Mouse (Mus musculus) cerebellum, adult (tissue): ENCODE results near the gene Pcbp3.
A peak's percentile ranks its signal among the peaks of the same experiment; 100 is the strongest.

Source experiments
- ATAC-seq: cut with Nextera tagmentation; 2 replicates; pipeline ENCODE4 v1.9.2; 2017; ENCODE audit warnings: mild to moderate bottlenecking, moderate library complexity, mixed read lengths; ENCODE audit not compliant: insufficient number of reproducible peaks, low FRiP score, low TSS enrichment

Gene Pcbp3

GRCm38 (mm10) chr10:76931794-76932193 lies 29.9 kb downstream of the Pcbp3 start:
- ATAC-seq, result peak; percentile 72; the same call in 1 of the 2 replicates

GRCm38 (mm10) chr10:76931122-76931521 lies 30.6 kb downstream of the Pcbp3 start:
- no peak for ATAC-seq

GRCm38 (mm10) chr10:76924441-76924840 lies 37.2 kb downstream of the Pcbp3 start:
- no peak for ATAC-seq

- ATAC-seq, result no peak
Measured at GRCm38 (mm10) chr10:76918086-76918485, 43.6 kb downstream of the Pcbp3 start.

- ATAC-seq, result no peak
Measured at GRCm38 (mm10) chr10:76906434-76906833, 55.3 kb downstream of the Pcbp3 start.

GRCm38 (mm10) chr10:76905935-76906341 lies 55.7 kb downstream of the Pcbp3 start:
- ATAC-seq, result no peak

GRCm38 (mm10) chr10:76903694-76904093 lies 58.0 kb downstream of the Pcbp3 start:
- ATAC-seq, result no peak

- no peak for ATAC-seq
Measured at GRCm38 (mm10) chr10:76903099-76903498, 58.6 kb downstream of the Pcbp3 start.

GRCm38 (mm10) chr10:76902588-76902987 lies 59.1 kb downstream of the Pcbp3 start:
- peak; percentile 38; the same call in 1 of the 2 replicates for ATAC-seq

GRCm38 (mm10) chr10:76898428-76898827 lies 63.3 kb downstream of the Pcbp3 start:
- no peak for ATAC-seq

GRCm38 (mm10) chr10:76891456-76891855 lies 70.2 kb downstream of the Pcbp3 start:
- no peak for ATAC-seq

- no peak for ATAC-seq
Measured at GRCm38 (mm10) chr10:76883442-76884244, 78.0 kb downstream of the Pcbp3 start.

- ATAC-seq, result peak; percentile 90
Measured at GRCm38 (mm10) chr10:76882644-76883441, 78.8 kb downstream of the Pcbp3 start.

GRCm38 (mm10) chr10:76881900-76882299 lies 79.8 kb downstream of the Pcbp3 start:
- peak; percentile 41; the same call in 1 of the 2 replicates for ATAC-seq

GRCm38 (mm10) chr10:76875310-76875709 lies 86.4 kb downstream of the Pcbp3 start:
- no peak for ATAC-seq

GRCm38 (mm10) chr10:76874879-76875278 lies 86.8 kb downstream of the Pcbp3 start:
- ATAC-seq, result no peak

- ATAC-seq, result no peak
Measured at GRCm38 (mm10) chr10:76874398-76874797, 87.3 kb downstream of the Pcbp3 start.

GRCm38 (mm10) chr10:76873948-76874347 lies 87.7 kb downstream of the Pcbp3 start:
- peak; percentile 83 for ATAC-seq

- no peak for ATAC-seq
Measured at GRCm38 (mm10) chr10:76872736-76873135, 89.0 kb downstream of the Pcbp3 start.

GRCm38 (mm10) chr10:76865936-76866335 lies 95.8 kb downstream of the Pcbp3 start:
- no peak for ATAC-seq

- no peak for ATAC-seq
Measured at GRCm38 (mm10) chr10:76860998-76861397, 100.7 kb downstream of the Pcbp3 start.
